Mouse (Mus musculus): Measurements from ENCODE around the gene Grsf1.

DNA sequence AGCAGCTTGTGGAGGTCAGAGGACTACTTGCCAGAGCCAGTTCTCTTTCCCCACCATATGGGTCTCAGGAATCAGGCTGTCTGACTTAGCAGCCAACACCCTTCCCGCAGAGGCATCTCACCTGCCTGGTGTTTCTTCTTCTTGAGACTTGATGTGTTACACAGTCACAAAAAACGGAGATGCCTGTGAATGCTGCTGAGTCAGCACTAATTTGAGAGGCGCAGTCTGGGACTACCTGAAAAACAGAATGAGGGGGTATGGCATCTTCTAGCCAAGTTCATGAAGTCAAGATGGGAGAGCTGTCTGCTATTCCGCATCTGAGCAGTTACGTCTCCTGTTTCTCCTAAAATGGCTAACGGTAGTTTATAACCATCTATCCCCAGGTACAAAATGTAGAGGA lies 4.6 kb upstream of the Grsf1 start:
- TF ChIP-seq POLR2A (IDR thresholded peaks at IDR 0.05; ENCODE audit: borderline replicate concordance, extremely low read depth, insufficient read depth, insufficient read length, poor library complexity, severe bottlenecking) (no peak), CTCF (IDR thresholded peaks at IDR 0.05; ENCODE audit: borderline replicate concordance, extremely low read depth, insufficient read depth, insufficient read length) (no peak)

All from brain, embryonic 14.5 days (tissue).